Mouse (Mus musculus) kidney, adult 2 months (tissue): ENCODE results near the gene Slu7. TPM values are rescaled to one million over a fixed set of nuclear protein-coding genes. Genes with fewer than 3 reads are reported as not detected.

Experiments
- DNase-seq: peaks from one replicate; pipeline ENCODE4 v3.0.0; 2021
- H3K27ac ChIP-seq: fragments of 200-500 bp; 2 replicates; pipeline ENCODE4 v1.5.1; 2012; ENCODE audit warnings: low read depth, low read length, control low read depth, inconsistent platforms; ENCODE audit not compliant: insufficient read depth
- H3K27me3 ChIP-seq: fragments of 200-500 bp; replicated peaks from 2 replicates; pipeline ENCODE4 v1.6.1; 2012; ENCODE audit warnings: mild to moderate bottlenecking, moderate library complexity, low read length, inconsistent platforms; ENCODE audit not compliant: control insufficient read depth, insufficient read depth
- H3K36me3 ChIP-seq: fragments of 200-500 bp; 2 replicates; pipeline ENCODE4 v1.6.1; 2012; ENCODE audit warnings: mild to moderate bottlenecking, moderate library complexity, low read length, inconsistent platforms; ENCODE audit not compliant: control insufficient read depth, insufficient read depth
- H3K4me1 ChIP-seq: fragments of 200-500 bp; 2 replicates; pipeline ENCODE4 v1.6.1; 2011; ENCODE audit warnings: low read length; ENCODE audit not compliant: control insufficient read depth, insufficient read depth
- H3K4me3 ChIP-seq: fragments of 200-500 bp; 2 replicates; pipeline ENCODE4 v1.5.1; 2011; ENCODE audit warnings: mild to moderate bottlenecking, low read depth, low read length, control low read depth; ENCODE audit not compliant: insufficient read depth
- CTCF ChIP-seq: fragments of 200-500 bp; conservative IDR thresholded peaks from 2 replicates; pipeline ENCODE4 v1.5.1; 2011; ENCODE audit warnings: low read depth, mild to moderate bottlenecking, control low read depth, low read length, moderate library complexity, mixed read lengths; ENCODE audit not compliant: insufficient read depth, insufficient read length
- POLR2A ChIP-seq: fragments of 200-500 bp; IDR thresholded peaks from one replicate; pipeline ENCODE4 v1.6.1; 2011; ENCODE audit warnings: low read depth, low read length, control low read depth
- WGBS: fragments of 180-500 bp; shearing (Covaris S2); methylation state at CpG from one replicate; pipeline ENCODE4 v1.1.7; 2018; 5-methylcytosine and 5-hydroxymethylcytosine counted together
- polyA plus RNA-seq: library from polyadenylated mRNA; depleted of rRNA; stranded (reverse); fragments of >200 nt; gene quantifications from 2 replicates; pipeline ENCODE4 v1.2.3, GENCODE M21; 2012

The Slu7 gene
- polyA plus RNA-seq, 1 experiment: 5.5 TPM

GRCm38 (mm10) chr11:43392757-43393156 is 40.8 kb upstream of the Slu7 start:
- Histone ChIP-seq H3K4me3 (no peak overlapping the region), H3K27ac (no peak overlapping the region), H3K36me3 (no peaks in the 10 kb centered on the region), H3K4me1 (peaks cover 10% of the 10 kb centered on the region), H3K27me3 (no peaks in the 10 kb centered on the region)
- TF ChIP-seq CTCF: no peak
- no peak for TF ChIP-seq POLR2A
- DNase-seq: no peak
- 55% methylated on average over 2 of the region's 2 CpGs for WGBS

- Histone ChIP-seq H3K4me1 (peaks cover 10% of the 10 kb centered on the region), H3K27me3 (no peaks in the 10 kb centered on the region), H3K27ac (no peak overlapping the region), H3K36me3 (no peaks in the 10 kb centered on the region), H3K4me3 (no peak overlapping the region)
- 92% methylated on average over 4 of the region's 4 CpGs for WGBS
- DNase-seq: no peak
- TF ChIP-seq CTCF (no peak), POLR2A (no peak)
Observed at GRCm38 (mm10) chr11:43393325-43393724, 40.2 kb upstream of the Slu7 start.

DNA sequence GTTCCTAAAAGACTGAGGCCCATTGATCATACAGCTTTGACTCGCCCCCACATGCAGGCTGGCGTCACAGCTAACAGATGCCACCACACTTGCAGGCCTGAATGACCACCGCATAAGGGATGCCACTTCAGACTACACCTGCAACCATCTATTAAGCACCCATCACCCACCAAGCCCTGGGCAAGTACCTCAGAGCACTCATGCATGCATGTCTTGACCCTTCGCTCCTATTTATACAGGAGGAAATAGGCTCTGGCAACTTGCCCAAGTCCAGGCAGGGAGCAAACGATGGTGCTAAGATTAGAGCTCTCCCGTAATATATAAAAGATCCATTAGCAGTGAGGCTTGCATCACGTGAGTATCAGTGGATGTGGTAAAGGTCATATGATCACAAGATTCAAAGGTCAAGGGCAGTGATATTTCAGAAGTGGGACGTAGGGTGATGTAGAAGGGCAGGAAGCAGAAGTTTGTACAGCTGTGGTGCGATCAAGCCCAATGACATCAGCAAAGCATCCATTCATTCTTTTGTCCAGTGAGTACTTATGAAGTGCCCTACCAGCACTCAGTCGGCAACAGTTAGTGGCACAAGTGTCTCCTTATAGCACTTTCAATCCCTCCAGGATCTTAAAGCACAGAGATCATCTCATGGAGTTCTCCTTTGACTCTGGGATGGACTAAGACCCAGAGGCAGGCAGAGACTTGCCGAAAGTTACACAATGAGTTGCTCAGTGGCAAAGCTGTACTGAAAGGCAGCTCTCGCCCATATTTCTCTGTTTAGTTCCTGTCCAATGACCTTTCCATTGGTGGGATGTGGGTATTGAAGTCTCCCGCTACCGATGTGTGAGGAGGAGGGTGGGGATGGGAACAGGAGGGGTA is 38.2 kb upstream of the Slu7 start:
- Histone ChIP-seq H3K4me3 (no peak overlapping the region), H3K4me1 (peaks cover 14% of the 10 kb centered on the region), H3K27me3 (no peaks in the 10 kb centered on the region), H3K27ac (no peak overlapping the region), H3K36me3 (no peaks in the 10 kb centered on the region)
- TF ChIP-seq POLR2A (no peak), CTCF (no peak)
- peak; percentile 45 for DNase-seq
- WGBS: 45% methylated on average over 14 of the region's 14 CpGs

- Histone ChIP-seq H3K36me3 (no peaks in the 10 kb centered on the region), H3K27me3 (no peaks in the 10 kb centered on the region), H3K4me3 (no peak overlapping the region), H3K4me1 (peaks cover 14% of the 10 kb centered on the region), H3K27ac (no peak overlapping the region)
- no peak for DNase-seq
- TF ChIP-seq POLR2A: no peak
- WGBS: 90% methylated on average over 4 of the region's 4 CpGs
Observed at GRCm38 (mm10) chr11:43396246-43396645, 37.3 kb upstream of the Slu7 start.

DNA sequence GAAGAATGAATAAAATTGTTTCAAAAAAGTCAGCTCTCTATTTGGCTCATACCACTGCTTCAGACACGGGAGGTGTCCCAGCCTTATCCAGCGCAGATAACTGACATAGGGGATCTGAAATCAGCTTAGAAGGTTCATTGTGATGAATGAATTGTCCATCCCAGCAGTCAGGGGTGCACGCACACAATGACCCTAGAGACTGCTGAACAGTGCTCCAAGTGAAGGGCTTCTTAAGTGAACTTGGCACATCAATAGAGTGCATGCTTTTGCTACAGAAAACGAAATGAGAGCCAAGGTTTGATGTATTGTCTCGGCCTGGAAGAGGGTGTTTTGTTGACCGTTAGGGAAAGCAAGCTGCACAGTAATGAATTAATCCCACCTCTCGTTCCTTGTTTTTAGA is 36.9 kb upstream of the Slu7 start:
- Histone ChIP-seq H3K27ac (no peak overlapping the region), H3K4me3 (no peak overlapping the region), H3K36me3 (no peaks in the 10 kb centered on the region), H3K27me3 (no peaks in the 10 kb centered on the region), H3K4me1 (peaks cover 14% of the 10 kb centered on the region)
- no peak for TF ChIP-seq CTCF
- TF ChIP-seq POLR2A: no peak
- DNase-seq: no peak
- 73% methylated on average over 7 of the region's 7 CpGs for WGBS

DNA sequence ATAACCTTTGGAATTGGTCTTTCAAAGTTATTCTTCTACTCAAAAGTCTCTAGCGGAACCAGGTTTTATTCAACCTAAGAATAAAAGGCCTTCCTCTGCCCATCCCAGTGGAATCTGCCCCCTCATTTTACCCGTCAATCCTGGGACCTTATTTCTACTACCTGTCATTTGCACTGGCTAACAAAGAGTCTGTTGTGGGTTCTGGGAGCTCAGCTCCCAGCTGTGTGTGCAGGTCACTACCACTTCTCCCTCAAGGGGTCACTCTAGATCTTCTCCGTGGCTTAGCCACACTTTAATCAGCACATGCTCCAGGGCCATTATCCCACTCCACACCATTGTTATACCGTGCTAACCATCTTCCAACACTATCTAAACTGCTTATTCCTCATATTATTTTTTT is 34.2 kb upstream of the Slu7 start:
- TF ChIP-seq POLR2A (no peak), CTCF (peak; percentile 63)
- H3K27me3 ChIP-seq: no peaks in the 10 kb centered on the region
- peaks cover 14% of the 10 kb centered on the region for H3K4me1 ChIP-seq
- peak; percentile 64 for DNase-seq
- 34% methylated on average over 4 of the region's 4 CpGs for WGBS
- no peaks in the 10 kb centered on the region for H3K36me3 ChIP-seq
- no peak overlapping the region for H3K4me3 ChIP-seq
- H3K27ac ChIP-seq: peak overlapping the region; percentile 28; the same call in 1 of the 2 replicates

GRCm38 (mm10) chr11:43400131-43400530 is 33.4 kb upstream of the Slu7 start:
- Histone ChIP-seq H3K4me1 (peaks cover 11% of the 10 kb centered on the region), H3K27me3 (no peaks in the 10 kb centered on the region), H3K36me3 (no peaks in the 10 kb centered on the region), H3K4me3 (no peak overlapping the region), H3K27ac (no peak overlapping the region)
- WGBS: 100% methylated on average over 1 of the region's 1 CpGs
- no peak for TF ChIP-seq CTCF
- TF ChIP-seq POLR2A: no peak
- no peak for DNase-seq
